Mouse (Mus musculus) liver, embryonic 14.5 days (tissue): ENCODE measurements at regions not wholly inside any gene's neighbourhood (a gene's known extent, or its start where the extent isn't known, plus 50 kb on each side); places are given as distances from the start of the nearest gene placed in this dataset.

Experiments used
- CTCF ChIP-seq: IDR thresholded peaks from 2 replicates; pipeline ENCODE4 v1.5.1; 2016; ENCODE audit warnings: antibody characterized with exemption, low read depth, control low read depth
- EP300 ChIP-seq: IDR thresholded peaks from 2 replicates; pipeline ENCODE4 v1.6.1; 2016; ENCODE audit warnings: antibody characterized with exemption, low read depth

DNA sequence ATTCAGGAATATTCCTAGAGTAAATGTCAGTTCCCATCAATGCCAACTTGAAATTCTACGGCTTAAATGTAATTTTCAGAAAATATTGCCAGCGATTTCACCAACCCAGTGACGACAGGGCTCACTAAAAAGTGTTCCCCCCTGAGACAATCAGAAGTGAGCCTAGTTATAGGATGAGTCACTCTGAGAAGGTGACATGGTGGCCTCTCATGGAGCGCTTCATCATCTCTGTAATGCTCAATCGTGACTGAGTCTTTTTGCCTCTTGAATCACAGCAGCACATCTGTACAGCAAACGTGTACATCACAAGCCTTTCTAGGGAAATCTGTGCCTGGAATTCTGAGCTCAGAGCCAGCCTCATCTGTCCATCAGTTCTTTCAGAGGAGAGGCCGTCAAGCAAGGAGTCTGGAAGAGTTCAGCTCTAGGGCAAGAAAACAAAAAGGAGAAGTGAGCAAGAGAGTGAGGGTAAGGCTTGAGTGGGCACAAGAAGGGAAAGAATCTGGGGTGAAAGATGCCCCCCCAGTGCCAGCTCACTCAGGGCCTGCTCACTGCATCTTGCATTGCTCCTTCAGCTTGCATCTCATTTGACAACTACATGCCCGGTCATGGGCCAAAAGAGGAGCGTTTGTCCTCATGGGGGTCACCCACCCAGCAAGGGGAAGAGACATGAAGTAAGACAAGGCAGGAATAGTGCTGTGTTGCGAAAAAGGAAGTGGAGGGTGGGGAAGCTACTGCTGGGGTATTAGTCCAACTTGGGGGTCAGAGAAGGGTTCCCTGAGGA is 119.7 kb downstream of the Gm826 start:
- TF ChIP-seq CTCF (no peak), EP300 (no peak)
